Mouse (Mus musculus) mammary gland, adult 2 months (tissue): Measurements from ENCODE around the gene Mgst1. TPM values are rescaled to one million over a fixed set of nuclear protein-coding genes. Genes with fewer than 3 reads are reported as not detected.

Experiments used
- polyA plus RNA-seq: library from polyadenylated mRNA; depleted of rRNA; stranded (reverse); fragments of >200 nt; gene quantifications from 2 replicates; pipeline ENCODE4 v1.2.3, GENCODE M21; 2012; ENCODE audit warnings: low replicate concordance; rRNA removed

Gene Mgst1
- 903 and 1,463 TPM in 2 replicates for polyA plus RNA-seq

GRCm38 (mm10) chr6:138139930-138140329, at the start of gene Mgst1:
Mgst1 (plus strand) TSS chr6:138140316.

Other genes with a start within 250 kb of the Mgst1 start
- 1.0 and 1.2 TPM in 2 replicates for gene Slc15a5, start 60.4 kb upstream of the Mgst1 start, polyA plus RNA-seq